Mouse (Mus musculus): ENCODE measurements around the gene Olfr67.

DNA sequence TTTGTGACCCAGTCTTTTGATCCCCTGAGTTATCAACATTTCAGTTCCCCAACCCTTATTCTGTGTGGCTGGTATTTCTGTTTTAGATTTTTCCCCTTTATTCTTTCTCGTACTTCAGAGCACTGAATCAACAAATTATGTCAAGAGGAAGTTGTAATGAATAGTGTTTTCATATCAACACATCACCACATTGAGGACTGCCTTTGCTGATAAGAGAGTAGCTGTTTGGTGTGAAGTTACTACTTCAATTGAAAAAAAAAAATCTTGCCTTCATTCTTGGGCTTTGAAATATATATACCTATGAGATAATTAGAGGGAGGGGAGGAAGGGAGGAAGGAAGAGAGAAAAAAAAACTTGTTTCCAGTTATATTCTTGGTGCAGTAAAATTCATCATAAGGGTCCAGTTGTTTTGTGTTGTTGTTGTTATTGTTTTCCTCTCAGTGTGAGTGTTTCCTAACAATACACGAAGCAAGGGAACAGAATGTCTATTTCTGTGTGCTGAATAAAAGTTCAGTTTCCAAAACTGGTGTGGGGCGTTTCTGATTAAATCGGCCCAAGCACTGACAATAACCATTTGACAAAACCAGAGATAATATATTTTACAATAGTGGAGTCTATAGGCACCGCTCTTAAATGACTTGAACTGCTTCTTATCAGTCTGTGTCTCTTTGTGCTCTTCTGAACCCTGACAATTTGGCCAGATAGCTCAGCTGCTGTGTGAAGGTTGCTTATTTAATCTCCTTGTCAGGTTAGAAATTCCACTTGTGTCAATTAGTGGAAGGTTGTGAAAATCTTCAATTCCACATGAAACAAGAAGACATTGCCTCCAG is 17.6 kb upstream of the Olfr67 start:
- TF ChIP-seq HCFC1 (IDR thresholded peaks at IDR 0.05; ENCODE audit: borderline replicate concordance, insufficient read depth, low read length) = no peak
- no peak for TF ChIP-seq ZC3H11A (IDR thresholded peaks at IDR 0.05; ENCODE audit: borderline replicate concordance, low read depth, low read length)
- no peak for TF ChIP-seq ZNF384 (IDR thresholded peaks at IDR 0.05; ENCODE audit: low read depth, low read length)
- no peak for TF ChIP-seq MAFK (IDR thresholded peaks at IDR 0.05; ENCODE audit: insufficient read depth, low read depth, low read length)
